Mouse (Mus musculus): ENCODE data around the gene Dlg2.

The Dlg2 gene

GRCm38 (mm10) chr7:92105956-92106355 lies 1629.5 kb downstream of the Dlg2 start:
- DNase-seq, result no peak

GRCm38 (mm10) chr7:92113065-92113464 lies 1636.6 kb downstream of the Dlg2 start:
- DNase-seq, result no peak

GRCm38 (mm10) chr7:92115237-92115871 lies 1638.9 kb downstream of the Dlg2 start:
- DNase-seq, result no peak

- DNase-seq, result no peak
These were observed 1646.8 kb downstream of the Dlg2 start for GRCm38 (mm10) chr7:92123276-92123675.

GRCm38 (mm10) chr7:92125886-92126285 lies 1649.4 kb downstream of the Dlg2 start:
- DNase-seq, result peak in 1 of 2 experiments; percentile 5

- DNase-seq, result no peak
These were observed 1657.8 kb downstream of the Dlg2 start for GRCm38 (mm10) chr7:92134301-92134700.

GRCm38 (mm10) chr7:92135624-92136023 lies 1659.2 kb downstream of the Dlg2 start:
- DNase-seq, result no peak

- DNase-seq, result no peak
These were observed 1663.8 kb downstream of the Dlg2 start for GRCm38 (mm10) chr7:92140051-92140817.

GRCm38 (mm10) chr7:92147499-92147898 lies 1671.0 kb downstream of the Dlg2 start:
- DNase-seq, result no peak

GRCm38 (mm10) chr7:92150768-92151167 lies 1674.3 kb downstream of the Dlg2 start:
- no peak for DNase-seq

GRCm38 (mm10) chr7:92154603-92155002 lies 1678.1 kb downstream of the Dlg2 start:
- no peak for DNase-seq

- DNase-seq, result no peak
These were observed 1686.7 kb downstream of the Dlg2 start for GRCm38 (mm10) chr7:92163150-92163549.

GRCm38 (mm10) chr7:92164316-92164715 lies 1687.8 kb downstream of the Dlg2 start:
- DNase-seq, result no peak

GRCm38 (mm10) chr7:92164875-92165518 lies 1688.5 kb downstream of the Dlg2 start:
- no peak for DNase-seq

- DNase-seq, result no peak
These were observed 1703.6 kb downstream of the Dlg2 start for GRCm38 (mm10) chr7:92180029-92180428.

GRCm38 (mm10) chr7:92180591-92181587 lies 1704.4 kb downstream of the Dlg2 start:
- DNase-seq, result peak; percentile 9 to 34

GRCm38 (mm10) chr7:92181959-92182612 lies 1705.6 kb downstream of the Dlg2 start:
- DNase-seq, result no peak

- no peak for DNase-seq
These were observed 1708.0 kb downstream of the Dlg2 start for GRCm38 (mm10) chr7:92184371-92185059.

- DNase-seq, result no peak
These were observed 1709.9 kb downstream of the Dlg2 start for GRCm38 (mm10) chr7:92186341-92186740.

GRCm38 (mm10) chr7:92189149-92189548 lies 1712.7 kb downstream of the Dlg2 start:
- no peak for DNase-seq

- DNase-seq, result no peak
These were observed 1719.5 kb downstream of the Dlg2 start for GRCm38 (mm10) chr7:92196004-92196403.
